Mouse (Mus musculus): Measurements from ENCODE around the gene Rnase13. TPM values are rescaled to one million over a fixed set of nuclear protein-coding genes. Genes with fewer than 3 reads are reported as not detected.
A peak's percentile ranks its signal among the peaks of the same experiment; 100 is the strongest.
"Not testable (repeated sequence)": the region's sequence is repeated elsewhere in the genome, so short reads cannot be mapped to it uniquely, and the experiment has no call there.

Gene Rnase13
- not detected for total RNA-seq (2022)

DNA sequence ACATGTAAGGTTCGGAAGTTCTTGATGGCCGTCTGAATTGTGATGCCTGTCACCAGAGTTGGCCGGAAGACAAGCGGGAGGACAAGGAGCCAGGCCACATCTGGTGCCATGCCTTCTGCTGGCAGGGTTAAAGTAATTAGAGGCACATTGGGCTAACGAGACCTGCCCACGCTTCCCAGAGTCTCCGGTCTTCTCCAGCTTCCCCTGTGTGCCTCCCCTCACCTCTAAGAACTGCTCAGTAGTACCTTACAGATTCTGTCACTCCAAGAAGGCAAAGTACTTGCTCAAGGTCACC lies at the start of gene Rnase13:
Gene Rnase13, minus strand, starts transcription at position 203 of the 295 bp plus-strand sequence.
- DNase-seq (ENCODE audit: low spot score in 2 of 2): no peak

- DNase-seq (ENCODE audit: low spot score in 2 of 2): no peak
These were observed 44.8 kb upstream of the Rnase13 start for GRCm38 (mm10) chr14:51967400-51967799.

GRCm38 (mm10) chr14:51960316-51960715 lies 37.7 kb upstream of the Rnase13 start:
- DNase-seq (ENCODE audit: low spot score in 2 of 2): no peak

GRCm38 (mm10) chr14:51943336-51943735 lies 20.8 kb upstream of the Rnase13 start:
- DNase-seq (ENCODE audit: low spot score in 2 of 2): no peak

GRCm38 (mm10) chr14:51942236-51942635 lies 19.7 kb upstream of the Rnase13 start:
- DNase-seq (ENCODE audit: low spot score in 2 of 2): no peak

GRCm38 (mm10) chr14:51941577-51941976 lies 19.0 kb upstream of the Rnase13 start:
- DNase-seq (ENCODE audit: low spot score in 2 of 2): no peak

GRCm38 (mm10) chr14:51940944-51941560 lies 18.5 kb upstream of the Rnase13 start:
- no peak for DNase-seq (ENCODE audit: low spot score in 2 of 2)

DNA sequence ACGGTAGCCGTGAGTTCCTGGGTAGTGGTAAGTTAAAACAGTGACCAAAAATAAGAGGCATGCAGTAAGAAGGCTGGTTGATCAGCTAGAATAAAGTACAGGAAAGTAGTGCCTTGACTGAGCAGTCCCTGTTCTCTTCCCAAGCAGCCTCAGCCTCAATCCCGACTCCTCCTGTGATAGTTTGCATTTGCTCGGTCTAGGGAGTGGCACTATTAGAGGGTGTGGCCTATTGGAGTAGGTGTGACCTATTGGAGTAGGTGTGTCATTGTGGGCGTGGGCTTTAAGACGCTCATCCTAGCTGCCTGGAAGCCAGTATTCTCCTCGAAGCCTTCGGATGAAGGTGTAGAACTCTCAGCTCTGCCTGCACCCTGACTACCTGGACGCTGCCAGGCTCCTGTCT lies 16.4 kb upstream of the Rnase13 start:
- DNase-seq (ENCODE audit: low spot score in 2 of 2): no peak

DNA sequence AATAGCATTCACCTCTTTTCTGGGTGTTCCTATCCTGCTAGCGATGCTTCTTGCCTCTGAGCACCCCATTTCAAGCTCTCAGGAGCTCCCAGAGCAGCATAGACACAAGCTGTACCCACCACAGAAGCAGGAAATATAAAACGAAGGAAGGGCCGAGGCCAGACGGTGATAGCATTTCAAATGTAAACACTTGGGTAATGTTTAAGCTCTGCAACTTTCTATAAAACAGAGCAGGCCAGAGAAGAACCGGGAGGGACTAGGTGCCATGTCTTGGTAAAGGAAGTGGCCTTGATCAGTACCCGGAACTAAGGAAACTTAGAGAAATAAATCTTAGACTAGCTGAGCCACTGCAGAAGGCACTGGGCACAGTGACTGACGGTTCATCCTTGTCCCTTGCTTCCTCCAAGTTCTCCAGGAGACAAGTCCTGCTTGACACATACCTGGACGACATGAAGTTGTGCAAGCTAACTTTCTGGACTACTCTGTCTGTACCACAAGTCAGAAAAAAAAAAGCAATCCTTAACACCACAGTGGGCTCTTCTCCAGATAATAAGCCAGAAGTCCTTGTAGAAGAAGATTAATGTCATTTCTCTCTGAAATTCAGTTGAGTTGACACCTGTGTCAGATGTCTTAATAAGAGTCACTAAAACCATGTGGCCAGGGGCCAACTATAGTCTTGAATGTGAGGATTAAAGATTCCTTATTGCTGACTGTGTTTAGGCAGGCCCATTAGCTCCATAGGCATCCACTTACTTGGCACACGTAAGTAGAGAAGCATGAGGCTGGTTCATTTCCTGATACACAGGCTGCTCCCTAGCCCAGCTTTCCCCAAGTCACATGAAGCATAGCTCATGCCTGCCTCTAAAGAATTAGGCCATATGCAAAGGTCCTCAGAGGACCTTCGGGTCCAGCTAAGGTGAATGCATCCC lies 9.8 kb upstream of the Rnase13 start:
- DNase-seq (ENCODE audit: low spot score in 2 of 2): no peak

- DNase-seq (ENCODE audit: low spot score in 2 of 2): peak in 1 of 2 experiments; percentile 57
These were observed 8.3 kb upstream of the Rnase13 start for GRCm38 (mm10) chr14:51930824-51931223.

DNA sequence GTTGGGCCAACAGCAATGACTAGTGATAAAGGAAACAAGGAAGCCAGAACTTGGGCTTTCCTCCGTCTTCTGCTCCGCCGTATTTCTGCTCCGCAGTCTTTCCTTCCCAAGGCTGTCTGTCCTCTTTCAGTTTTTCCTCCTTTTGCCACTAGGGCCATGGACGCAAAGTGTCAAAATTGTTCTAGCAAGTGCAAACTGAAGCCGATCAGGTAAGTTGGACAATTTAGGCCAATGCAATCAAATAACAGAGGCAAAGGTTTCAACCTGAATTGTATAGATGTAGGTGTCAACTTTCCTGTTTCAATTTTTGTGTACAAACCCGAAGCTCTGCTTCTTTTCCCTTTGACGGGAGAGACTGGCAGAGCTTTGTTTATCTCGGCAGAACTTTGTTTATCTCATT lies 7.4 kb upstream of the Rnase13 start:
- DNase-seq (ENCODE audit: low spot score in 2 of 2): no peak

GRCm38 (mm10) chr14:51929309-51929943 lies 6.9 kb upstream of the Rnase13 start:
- DNase-seq (ENCODE audit: low spot score in 2 of 2): peak in 1 of 2 experiments; percentile 82

DNA sequence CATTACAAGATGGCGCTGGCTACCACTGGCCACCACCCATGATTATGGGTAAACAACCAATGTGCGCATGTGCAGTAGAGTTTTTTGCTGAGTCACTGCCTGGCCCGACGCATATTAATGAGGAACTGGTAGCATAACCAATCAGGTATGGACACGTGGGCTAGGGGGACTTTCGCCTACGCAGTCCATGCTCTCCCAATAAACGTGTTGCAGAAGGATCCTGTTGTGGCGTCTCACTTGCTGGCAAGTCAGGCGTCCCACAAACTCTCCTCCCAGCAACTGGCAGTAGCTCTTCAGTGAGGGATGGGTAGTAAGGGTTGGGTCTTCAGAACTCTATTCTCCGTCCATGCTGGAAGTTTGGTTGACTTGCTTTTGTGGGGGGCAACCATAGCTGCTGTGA lies 4.4 kb upstream of the Rnase13 start:
- not testable (repeated sequence) for DNase-seq (ENCODE audit: low spot score in 2 of 2)

GRCm38 (mm10) chr14:51923492-51923891 lies 919 bp upstream of the Rnase13 start:
- DNase-seq (ENCODE audit: low spot score in 2 of 2): no peak

DNA sequence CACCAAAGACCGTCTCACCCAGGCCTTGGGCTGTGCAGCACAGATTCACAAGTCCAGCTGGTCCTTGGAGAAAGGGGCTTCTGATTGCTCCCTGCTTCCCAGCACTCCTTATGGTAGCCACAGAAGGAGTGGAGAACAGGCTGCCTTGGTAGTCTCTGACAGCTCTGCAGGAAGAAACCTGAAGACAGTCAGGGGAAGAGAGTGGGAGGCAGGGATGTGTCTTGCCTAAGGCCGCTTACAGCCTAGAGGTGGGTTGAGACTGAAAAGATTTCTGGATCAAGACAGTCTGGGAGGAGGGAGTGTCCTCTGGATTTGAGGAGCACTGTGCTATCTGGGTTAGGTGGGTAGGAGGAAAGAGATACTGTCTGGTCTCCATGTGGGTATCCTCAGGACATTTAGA lies 337 bp upstream of the Rnase13 start:
- DNase-seq (ENCODE audit: low spot score in 2 of 2): no peak

DNA sequence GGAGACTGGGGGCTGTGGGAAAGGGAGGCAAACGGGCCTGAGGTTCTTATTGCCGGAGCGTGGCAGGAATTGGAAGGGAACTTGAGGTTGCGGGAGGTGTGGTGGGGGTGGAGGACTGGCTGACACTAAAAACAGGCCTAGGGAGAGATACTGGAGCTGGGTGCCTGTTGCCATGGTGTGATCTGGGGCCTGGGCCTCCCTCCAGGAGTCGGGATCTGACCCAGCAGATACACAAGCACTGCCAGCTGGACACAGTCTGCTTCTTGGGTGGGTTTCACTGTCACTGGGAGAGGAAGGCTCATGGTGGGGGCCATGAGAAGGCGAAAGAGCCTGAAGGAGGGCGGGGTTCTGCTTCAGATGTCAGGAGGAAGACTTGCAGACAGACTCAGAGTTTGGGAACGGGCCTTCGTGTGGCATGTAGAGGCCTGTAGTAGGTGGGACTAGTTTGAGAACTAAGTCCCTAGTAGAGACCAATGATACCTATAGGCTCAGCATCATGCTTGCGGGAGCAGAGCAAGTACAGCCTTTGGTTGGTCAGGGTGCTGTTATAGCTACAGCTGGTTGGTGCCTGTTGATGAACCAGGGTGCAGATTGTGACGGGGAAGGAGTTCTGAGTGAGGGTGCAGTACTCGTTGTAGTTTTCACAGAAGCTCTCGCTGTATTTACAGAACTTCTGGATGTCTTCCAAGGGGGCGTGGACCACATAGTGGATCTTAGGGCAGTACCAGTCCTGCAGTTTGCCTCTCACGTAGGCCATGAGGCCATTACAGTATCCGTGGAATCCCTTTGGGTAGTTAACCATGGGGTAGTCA lies 608 bp downstream of the Rnase13 start:
- DNase-seq (ENCODE audit: low spot score in 2 of 2): peak in 1 of 2 experiments; percentile 71

DNA sequence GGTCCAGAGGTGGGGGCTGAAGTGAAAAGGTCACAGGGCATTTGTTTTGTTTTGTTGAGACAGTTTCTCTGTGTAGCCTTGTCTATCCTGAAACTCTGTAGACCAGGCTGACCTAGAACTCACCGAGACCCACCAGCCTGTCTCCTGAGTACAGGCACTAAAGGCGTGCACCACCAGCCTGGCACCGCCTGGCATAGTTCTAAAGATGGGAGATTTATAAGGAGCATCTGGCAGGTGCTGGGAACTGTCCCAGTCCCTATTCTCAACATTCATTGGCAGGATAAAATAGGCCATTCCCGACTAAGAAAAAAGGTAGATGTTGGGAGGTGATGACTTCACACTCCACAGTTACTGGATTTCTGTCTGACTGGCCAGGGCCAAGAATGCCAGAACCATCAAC lies 3.6 kb downstream of the Rnase13 start:
- no peak for DNase-seq (ENCODE audit: low spot score in 2 of 2)

- DNase-seq (ENCODE audit: low spot score in 2 of 2): no peak
These were observed 4.4 kb downstream of the Rnase13 start, which contains the start of gene Tppp2 for GRCm38 (mm10) chr14:51918125-51918524. Gene Tppp2 (plus strand): TSS chr14:51918425.

GRCm38 (mm10) chr14:51916539-51916938 lies 6.0 kb downstream of the Rnase13 start:
- no peak for DNase-seq (ENCODE audit: low spot score in 2 of 2)

GRCm38 (mm10) chr14:51915030-51915429 lies 7.5 kb downstream of the Rnase13 start:
- no peak for DNase-seq (ENCODE audit: low spot score in 2 of 2)

DNA sequence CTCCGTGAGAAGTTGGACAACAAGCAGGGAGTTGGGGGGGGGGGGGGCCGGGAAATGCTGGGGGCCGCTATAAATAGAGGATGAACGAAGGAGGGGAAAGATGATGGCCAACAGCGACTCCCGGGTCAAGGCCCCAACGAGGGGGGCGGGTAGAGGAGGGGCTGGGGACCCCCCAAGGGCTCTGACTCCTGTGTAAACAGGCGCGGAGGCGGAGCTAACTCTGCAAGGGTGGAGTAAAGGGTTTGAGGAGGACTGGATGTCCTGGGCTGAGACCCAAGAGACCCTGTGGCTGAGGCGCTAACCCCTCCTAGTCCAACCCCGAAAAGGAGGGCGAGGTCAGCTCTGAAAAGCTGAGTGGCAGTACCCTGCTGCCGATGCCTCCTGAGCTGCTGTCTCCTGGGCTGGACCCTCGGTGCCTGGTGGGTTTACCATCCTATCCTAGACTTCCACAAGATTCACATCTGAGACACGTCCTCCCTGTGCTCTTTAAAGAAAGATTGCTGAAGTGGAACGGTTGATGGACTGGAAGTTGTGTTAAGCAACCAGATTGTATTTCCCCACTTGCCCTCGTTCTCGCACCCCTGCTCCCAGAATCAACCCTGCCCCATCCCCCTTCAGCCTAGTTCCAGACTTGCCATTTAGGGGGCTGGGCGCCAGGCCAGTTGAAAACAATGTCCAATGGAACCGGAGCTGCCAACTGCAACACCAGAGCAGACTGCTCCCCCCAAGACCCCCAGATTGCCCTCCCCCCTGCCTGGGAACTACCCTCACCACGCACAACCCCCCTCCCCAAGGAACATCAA lies 8.4 kb downstream of the Rnase13 start, which contains the start of gene Ndrg2:
Gene Ndrg2, minus strand, starts transcription at position 199 of the 803 bp plus-strand sequence.
- DNase-seq (ENCODE audit: low spot score in 2 of 2): peak; percentile 50 to 86
